Mouse (Mus musculus) midbrain, embryonic 14.5 days (tissue): ENCODE results near the gene Lrp6. TPM values are rescaled to one million over a fixed set of nuclear protein-coding genes. Genes with fewer than 3 reads are reported as not detected.

ENCODE experiments used
- ATAC-seq: fragments of 200-750 bp; cut with Nextera tagmentation; 2 replicates; pipeline ENCODE4 v1.8.0; 2017; ENCODE audit warnings: moderate number of reproducible peaks, moderate library complexity; ENCODE audit not compliant: low FRiP score, low TSS enrichment
- DNase-seq: peaks from one replicate; pipeline ENCODE4 v3.0.0-alpha.2; 2015
- H3K27ac ChIP-seq: fragments of 300-500 bp; sonication (generic); replicated peaks from 2 replicates; pipeline ENCODE4 v1.5.1; 2014; ENCODE audit warnings: mild to moderate bottlenecking, low read depth, low read length, moderate library complexity
- H3K27me3 ChIP-seq: fragments of 300-500 bp; sonication (generic); 2 replicates; pipeline ENCODE4 v1.6.1; 2014; ENCODE audit warnings: low read length, control low read depth, mixed read lengths; ENCODE audit not compliant: control insufficient read depth, insufficient read depth
- H3K36me3 ChIP-seq: fragments of 300-500 bp; sonication (generic); 2 replicates; pipeline ENCODE4 v1.6.1; 2014; ENCODE audit warnings: low read length, control low read depth; ENCODE audit not compliant: control insufficient read depth, insufficient read depth
- H3K4me1 ChIP-seq: fragments of 300-500 bp; sonication (generic); 2 replicates; pipeline ENCODE4 v1.6.1; 2014; ENCODE audit warnings: mild to moderate bottlenecking, antibody characterized with exemption, low read length, control low read depth; ENCODE audit not compliant: control insufficient read depth, insufficient read depth
- H3K4me2 ChIP-seq: fragments of 300-500 bp; sonication (generic); 2 replicates; pipeline ENCODE4 v1.6.1; 2014; ENCODE audit warnings: mild to moderate bottlenecking, low read length, moderate library complexity
- H3K4me3 ChIP-seq: fragments of 300-500 bp; sonication (generic); replicated peaks from 2 replicates; pipeline ENCODE4 v1.5.1; 2014; ENCODE audit warnings: low read depth, low read length
- H3K9ac ChIP-seq: fragments of 300-500 bp; sonication (generic); replicated peaks from 2 replicates; pipeline ENCODE4 v1.6.1; 2014; ENCODE audit warnings: mild to moderate bottlenecking, low read length, moderate library complexity
- H3K9me3 ChIP-seq: fragments of 300-500 bp; sonication (generic); 2 replicates; pipeline ENCODE4 v1.6.1; 2016; ENCODE audit warnings: low read length, control low read depth, mixed read lengths; ENCODE audit not compliant: control insufficient read depth
- WGBS: fragments of 180-500 bp; shearing (Covaris S2); extraction: QIAGEN DNeasy Blood & Tissue Kit; methylation state at CpG from one replicate; pipeline ENCODE4 v1.1.7; 2014; 5-methylcytosine and 5-hydroxymethylcytosine counted together
- polyA plus RNA-seq: library from polyadenylated mRNA; unstranded; fragments of >200 nt; fragmentation: Nextera tagmentation; extraction: Ambion mirVana; gene quantifications from 2 replicates; pipeline ENCODE4 v1.2.1, GENCODE M21; 2014

The Lrp6 gene
- polyA plus RNA-seq, 1 experiment from 2014 or later = 26.8 TPM

DNA sequence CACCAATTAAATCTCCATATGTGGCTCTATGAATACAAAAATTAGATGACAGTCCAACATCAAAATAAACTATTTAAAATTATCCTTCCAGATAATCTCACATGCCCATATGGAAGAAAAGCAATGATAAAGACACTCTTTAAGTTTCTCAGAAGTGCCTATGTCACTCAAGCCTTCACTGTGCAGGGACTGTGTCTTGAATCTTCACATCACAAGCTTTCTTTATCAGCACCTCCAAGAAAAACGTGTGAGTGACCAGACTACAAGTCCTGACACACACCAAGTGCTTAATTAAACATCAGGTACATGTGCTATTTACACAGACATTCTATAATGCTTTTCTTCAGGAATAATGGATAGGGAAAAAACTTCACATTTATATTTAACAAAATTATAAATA is 34.8 kb downstream of the Lrp6 start:
- H3K9ac ChIP-seq = no peak overlapping the region

DNA sequence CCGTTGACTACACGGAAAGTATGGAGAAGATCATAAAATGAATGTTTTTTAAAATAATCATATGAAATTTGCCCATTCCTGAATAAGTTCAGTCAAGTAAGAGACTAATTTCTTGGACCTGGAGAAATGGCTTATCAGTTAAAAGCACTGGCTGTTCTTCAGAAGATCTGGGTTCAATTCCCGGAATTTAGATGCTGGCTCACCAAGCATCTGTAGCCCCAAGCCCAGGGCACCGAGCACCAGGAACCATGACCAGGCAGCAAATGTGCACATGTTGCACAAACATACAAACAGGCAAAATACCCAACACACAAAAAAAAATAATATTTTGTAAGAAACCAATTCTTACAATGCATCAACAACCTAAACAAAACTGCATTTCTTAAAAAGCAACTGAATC is 37.4 kb downstream of the Lrp6 start:
- no peak for DNase-seq
- H3K27me3 ChIP-seq = no peaks in the 10 kb centered on the region
- no peak for ATAC-seq
- H3K9ac ChIP-seq = no peak overlapping the region
- no peak overlapping the region for H3K4me2 ChIP-seq
- H3K9me3 ChIP-seq = no peaks in the 10 kb centered on the region
- peaks cover 8% of the 10 kb centered on the region; the same call in 1 of the 2 replicates for H3K4me1 ChIP-seq
- H3K27ac ChIP-seq = no peak overlapping the region
- no peak overlapping the region for H3K4me3 ChIP-seq
- 94% methylated on average over 4 of the region's 4 CpGs for WGBS
- H3K36me3 ChIP-seq = no peaks in the 10 kb centered on the region

More for the DNA sequence above, 34.8 kb downstream of the Lrp6 start:
- no peaks in the 10 kb centered on the region for H3K27me3 ChIP-seq
- DNase-seq (no peak), ATAC-seq (no peak)
- H3K36me3 ChIP-seq = no peaks in the 10 kb centered on the region
- H3K27ac ChIP-seq = no peak overlapping the region
- 84% methylated on average over 1 of the region's 1 CpGs for WGBS
- H3K4me3 ChIP-seq = no peak overlapping the region
- peaks cover 4% of the 10 kb centered on the region; the same call in 1 of the 2 replicates for H3K4me1 ChIP-seq
- H3K9me3 ChIP-seq = no peaks in the 10 kb centered on the region
- H3K4me2 ChIP-seq = no peak overlapping the region

DNA sequence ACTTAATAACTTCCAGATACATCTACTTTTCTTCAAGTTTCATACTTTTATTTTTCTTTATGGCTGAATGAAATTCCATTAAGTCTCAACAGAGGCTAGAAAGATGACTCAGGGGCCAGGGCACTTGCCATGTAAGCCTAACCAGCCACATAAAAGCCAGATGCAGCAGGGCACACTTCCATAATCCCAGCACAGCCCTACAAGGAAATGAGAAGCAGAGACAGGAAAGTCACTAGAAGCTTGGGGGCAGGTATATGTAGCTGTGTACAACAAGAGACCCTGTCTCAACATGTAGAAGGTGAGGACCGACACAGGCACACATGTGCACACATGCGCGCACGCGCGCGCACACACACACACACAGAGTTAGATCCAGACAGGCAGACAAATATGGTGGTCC is 38.4 kb downstream of the Lrp6 start:
- WGBS = 98% methylated on average over 7 of the region's 7 CpGs
- DNase-seq (no peak), ATAC-seq (no peak)
- Histone ChIP-seq H3K9me3 (no peaks in the 10 kb centered on the region), H3K27me3 (no peaks in the 10 kb centered on the region), H3K36me3 (no peaks in the 10 kb centered on the region), H3K4me1 (peaks cover 10% of the 10 kb centered on the region; the same call in 1 of the 2 replicates), H3K9ac (no peak overlapping the region), H3K4me2 (no peak overlapping the region), H3K4me3 (no peak overlapping the region), H3K27ac (no peak overlapping the region)

DNA sequence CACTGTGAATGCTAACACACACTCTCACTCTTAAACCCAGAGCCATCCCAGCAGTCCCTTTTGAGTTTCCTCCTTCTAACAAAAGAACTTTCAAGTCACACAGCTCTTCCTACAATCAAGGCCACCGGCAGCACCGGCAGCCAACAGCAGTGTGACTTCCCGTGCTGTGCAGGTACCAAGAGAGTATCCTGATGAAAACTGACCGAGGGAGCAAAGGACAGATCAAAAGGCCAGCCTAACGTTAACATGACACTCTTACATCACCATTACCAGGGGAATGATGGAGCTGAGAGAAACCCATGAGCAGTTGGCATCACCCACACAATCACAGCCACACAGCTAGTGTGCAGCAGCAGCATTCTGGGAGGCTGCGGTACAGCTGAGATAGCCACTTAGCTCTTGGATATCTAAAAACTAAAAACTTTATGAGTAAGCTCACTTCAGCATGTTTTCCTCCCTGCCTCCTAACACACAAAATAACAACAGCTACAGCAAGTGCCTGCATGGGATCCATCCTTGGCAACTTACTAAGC is 39.1 kb downstream of the Lrp6 start:
- 39% methylated on average over 6 of the region's 6 CpGs for WGBS
- DNase-seq (no peak), ATAC-seq (no peak)
- no peaks in the 10 kb centered on the region for H3K36me3 ChIP-seq
- H3K27me3 ChIP-seq = no peaks in the 10 kb centered on the region
- H3K27ac ChIP-seq = no peak overlapping the region
- no peak overlapping the region for H3K9ac ChIP-seq
- peaks cover 10% of the 10 kb centered on the region; the same call in 1 of the 2 replicates for H3K4me1 ChIP-seq
- no peak overlapping the region for H3K4me2 ChIP-seq
- no peak overlapping the region for H3K4me3 ChIP-seq
- no peaks in the 10 kb centered on the region for H3K9me3 ChIP-seq

DNA sequence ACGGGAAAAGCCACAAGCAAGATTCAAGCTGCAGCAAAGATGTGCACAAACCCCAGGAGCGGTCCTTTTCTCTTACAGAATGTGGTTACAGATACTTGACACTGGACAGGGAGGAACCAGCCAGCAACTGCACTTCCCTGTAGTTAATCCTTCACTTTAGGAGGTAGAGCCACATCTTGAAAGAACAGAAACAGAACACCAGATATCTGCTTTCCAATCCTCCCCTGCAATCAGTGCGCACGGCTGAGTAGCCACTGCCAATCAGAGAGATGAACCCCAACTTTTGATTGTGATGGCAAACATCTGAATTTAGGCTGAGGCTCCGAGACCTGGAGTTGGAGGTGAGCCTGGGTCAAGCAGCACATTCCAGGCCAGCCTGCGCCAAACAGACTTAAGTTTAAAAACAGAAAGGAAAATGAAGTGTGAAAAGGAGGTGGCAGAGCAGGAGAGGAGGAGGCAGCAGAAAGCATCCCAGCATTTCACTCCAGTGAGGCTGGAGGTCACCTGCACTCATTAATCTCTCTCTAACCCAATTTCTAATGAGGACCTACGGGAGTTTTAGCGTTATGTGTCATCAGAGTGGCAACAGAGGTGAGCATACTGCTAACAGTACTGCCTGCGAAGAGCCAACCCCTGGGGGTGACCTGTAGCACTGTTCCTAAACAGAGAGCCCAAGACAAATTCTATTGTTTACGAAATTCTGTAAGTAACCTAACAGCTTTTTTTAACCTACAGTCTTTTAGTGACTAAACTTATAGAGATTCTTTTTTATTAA is 39.8 kb downstream of the Lrp6 start:
- no peak for DNase-seq
- no peak overlapping the region for H3K9ac ChIP-seq
- H3K9me3 ChIP-seq = no peaks in the 10 kb centered on the region
- peaks cover 10% of the 10 kb centered on the region; the same call in 1 of the 2 replicates for H3K4me1 ChIP-seq
- WGBS = 71% methylated on average over 10 of the region's 10 CpGs
- no peaks in the 10 kb centered on the region for H3K27me3 ChIP-seq
- no peak overlapping the region for H3K4me3 ChIP-seq
- H3K36me3 ChIP-seq = no peaks in the 10 kb centered on the region
- no peak for ATAC-seq
- H3K27ac ChIP-seq = no peak overlapping the region
- H3K4me2 ChIP-seq = no peak overlapping the region

DNA sequence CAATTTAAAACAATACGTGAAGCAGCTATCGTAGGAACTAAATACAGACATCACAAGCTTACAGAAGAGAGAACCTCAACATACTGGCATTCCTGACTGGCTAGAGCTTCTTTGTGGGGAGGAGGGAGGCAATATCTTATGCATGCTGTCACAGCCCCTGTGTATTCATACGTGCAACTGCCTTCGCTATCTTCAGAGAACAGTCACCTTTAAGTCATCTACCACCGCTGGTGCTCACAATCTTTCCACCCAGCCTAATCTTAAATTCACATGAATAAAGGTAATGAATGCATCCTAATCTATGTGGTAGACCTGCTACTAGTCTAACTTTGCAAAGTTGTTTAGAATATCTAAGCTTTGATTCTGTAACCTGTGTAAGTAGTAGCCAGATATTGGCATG is 40.5 kb downstream of the Lrp6 start:
- H3K27ac ChIP-seq = no peak overlapping the region
- no peak for DNase-seq
- H3K36me3 ChIP-seq = no peaks in the 10 kb centered on the region
- no peaks in the 10 kb centered on the region for H3K27me3 ChIP-seq
- no peak for ATAC-seq
- H3K4me1 ChIP-seq = peaks cover 10% of the 10 kb centered on the region; the same call in 1 of the 2 replicates
- H3K4me2 ChIP-seq = no peak overlapping the region
- 73% methylated on average over 5 of the region's 5 CpGs for WGBS
- no peak overlapping the region for H3K9ac ChIP-seq
- H3K9me3 ChIP-seq = no peaks in the 10 kb centered on the region
- no peak overlapping the region for H3K4me3 ChIP-seq

DNA sequence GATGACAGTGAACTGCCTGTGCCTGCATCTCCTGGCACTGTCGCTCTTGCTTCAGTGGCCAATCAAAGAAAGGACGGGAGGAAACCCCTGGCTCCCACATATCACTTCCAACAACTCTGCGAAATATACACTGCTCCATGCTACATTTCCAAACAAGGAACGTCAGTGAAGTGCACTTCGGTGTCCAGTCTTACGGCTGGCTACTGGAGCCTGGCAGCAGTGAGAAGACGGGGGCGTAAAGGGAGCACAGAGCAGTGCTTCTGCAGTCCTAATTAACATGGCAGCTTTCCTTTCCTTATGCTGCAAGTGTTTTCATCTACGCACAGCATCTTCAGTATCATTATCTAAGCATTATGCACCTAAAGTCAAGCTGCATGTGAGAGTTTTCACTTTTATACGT is 45.4 kb downstream of the Lrp6 start:
- Histone ChIP-seq H3K9ac (no peak overlapping the region), H3K27ac (0 out of 2 replicates have a peak overlapping the region, but pooled peaks have one; percentile 13), H3K9me3 (no peaks in the 10 kb centered on the region), H3K4me1 (0 out of 2 replicates have a peak, but pooled peaks cover 2% of the 10 kb centered on the region), H3K4me3 (no peak overlapping the region), H3K36me3 (no peaks in the 10 kb centered on the region), H3K4me2 (no peak overlapping the region), H3K27me3 (no peaks in the 10 kb centered on the region)
- WGBS = 85% methylated on average over 10 of the region's 10 CpGs
- DNase-seq (no peak), ATAC-seq (no peak)

DNA sequence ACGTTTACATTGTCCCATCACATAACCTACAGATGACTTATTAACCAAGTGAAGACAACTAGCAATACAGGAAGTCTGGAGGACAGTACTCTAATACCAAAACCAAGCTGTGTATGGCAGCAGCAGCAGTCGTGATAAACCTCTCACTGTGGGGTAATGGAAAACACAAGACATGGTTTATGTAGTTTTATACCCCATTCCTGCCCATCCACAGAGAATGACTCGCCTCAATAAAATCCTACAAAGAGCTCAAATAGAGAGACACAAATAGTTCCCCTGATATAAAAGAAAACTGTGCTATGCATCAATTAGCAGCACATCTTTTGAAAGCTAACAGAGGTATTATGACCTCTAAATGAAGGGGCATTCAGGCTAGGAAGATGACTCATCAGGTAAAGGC is 45.9 kb downstream of the Lrp6 start:
- 69% methylated on average over 3 of the region's 3 CpGs for WGBS
- DNase-seq (no peak), ATAC-seq (no peak)
- H3K4me2 ChIP-seq = no peak overlapping the region
- H3K27ac ChIP-seq = no peak overlapping the region
- H3K27me3 ChIP-seq = no peaks in the 10 kb centered on the region
- H3K36me3 ChIP-seq = no peaks in the 10 kb centered on the region
- H3K4me3 ChIP-seq = no peak overlapping the region
- no peaks in the 10 kb centered on the region for H3K9me3 ChIP-seq
- no peak overlapping the region for H3K9ac ChIP-seq
- 0 out of 2 replicates have a peak, but pooled peaks cover 2% of the 10 kb centered on the region for H3K4me1 ChIP-seq

DNA sequence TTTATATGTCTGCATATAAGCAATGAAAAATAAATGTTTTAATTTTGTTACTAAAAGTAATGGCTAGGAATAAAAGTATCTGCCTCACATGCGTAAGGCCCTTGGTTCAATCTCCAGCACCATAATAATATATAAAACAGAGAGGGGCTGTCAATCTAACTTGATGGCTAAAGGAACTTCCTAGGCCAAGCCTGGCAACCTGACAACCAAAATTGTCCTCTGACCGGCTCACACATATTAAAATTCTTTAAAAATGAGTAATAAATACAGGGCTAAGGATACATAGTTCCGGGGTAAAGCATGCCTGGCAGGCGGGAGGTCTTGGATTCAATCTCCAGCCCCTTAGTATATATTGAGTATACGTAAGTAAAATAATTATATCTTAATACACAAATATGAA is 48.3 kb downstream of the Lrp6 start:
- Histone ChIP-seq H3K27ac (no peak overlapping the region), H3K9ac (no peak overlapping the region), H3K27me3 (no peaks in the 10 kb centered on the region), H3K4me2 (no peak overlapping the region), H3K36me3 (no peaks in the 10 kb centered on the region), H3K9me3 (no peaks in the 10 kb centered on the region), H3K4me1 (no peaks in the 10 kb centered on the region), H3K4me3 (no peak overlapping the region)
- ATAC-seq = no peak
- no peak for DNase-seq
- 92% methylated on average over 5 of the region's 5 CpGs for WGBS
